Mouse (Mus musculus) embryonic facial prominence, embryonic 14.5 days (tissue): ENCODE results near the gene Rassf6. TPM values are rescaled to one million over a fixed set of nuclear protein-coding genes. Genes with fewer than 3 reads are reported as not detected.

Source experiments
- ATAC-seq: fragments of 200-750 bp; cut with Nextera tagmentation; 2 replicates; pipeline ENCODE4 v1.8.0; 2017; ENCODE audit warnings: low read depth, moderate number of reproducible peaks, moderate TSS enrichment
- DNase-seq: peaks from one replicate; pipeline ENCODE4 v3.0.0-alpha.2; 2015; ENCODE audit warnings: low spot score
- H3K27ac ChIP-seq: fragments of 300-500 bp; sonication (generic); replicated peaks from 2 replicates; pipeline ENCODE4 v1.5.1; 2014; ENCODE audit warnings: low read depth, mild to moderate bottlenecking, low read length, moderate library complexity
- H3K27me3 ChIP-seq: fragments of 300-500 bp; sonication (generic); replicated peaks from 2 replicates; pipeline ENCODE4 v1.6.1; 2014; ENCODE audit warnings: low read length; ENCODE audit not compliant: control insufficient read depth, insufficient read depth
- H3K36me3 ChIP-seq: fragments of 300-500 bp; sonication (generic); 2 replicates; pipeline ENCODE4 v1.6.1; 2014; ENCODE audit warnings: low read length, mixed read lengths; ENCODE audit not compliant: control insufficient read depth, insufficient read depth
- H3K4me1 ChIP-seq: fragments of 300-500 bp; sonication (generic); 2 replicates; pipeline ENCODE4 v1.6.1; 2014; ENCODE audit warnings: antibody characterized with exemption, low read length; ENCODE audit not compliant: control insufficient read depth, insufficient read depth
- H3K4me2 ChIP-seq: fragments of 300-500 bp; sonication (generic); 2 replicates; pipeline ENCODE4 v1.6.1; 2014; ENCODE audit warnings: low read depth, mild to moderate bottlenecking, low read length, moderate library complexity, mixed read lengths
- H3K4me3 ChIP-seq: fragments of 300-500 bp; sonication (generic); 2 replicates; pipeline ENCODE4 v1.5.1; 2014; ENCODE audit warnings: low read depth, mild to moderate bottlenecking, low read length
- H3K9ac ChIP-seq: fragments of 300-500 bp; sonication (generic); 2 replicates; pipeline ENCODE4 v1.6.1; 2014; ENCODE audit warnings: low read depth, mild to moderate bottlenecking, low read length, moderate library complexity, mixed read lengths
- H3K9me3 ChIP-seq: fragments of 300-500 bp; sonication (generic); 2 replicates; pipeline ENCODE4 v1.6.1; 2016; ENCODE audit warnings: low read length; ENCODE audit not compliant: control insufficient read depth
- WGBS: fragments of 180-500 bp; shearing (Covaris S2); extraction: QIAGEN DNeasy Blood & Tissue Kit; methylation state at CpG from one replicate; pipeline ENCODE4 v1.1.7; 2014; 5-methylcytosine and 5-hydroxymethylcytosine counted together
- polyA plus RNA-seq: library from polyadenylated mRNA; unstranded; fragments of >200 nt; fragmentation: Nextera tagmentation; extraction: Ambion mirVana; gene quantifications from 2 replicates; pipeline ENCODE4 v1.2.1, GENCODE M21; 2014

Gene Rassf6
- polyA plus RNA-seq, 1 experiment from 2014 or later = 2.1 TPM

DNA sequence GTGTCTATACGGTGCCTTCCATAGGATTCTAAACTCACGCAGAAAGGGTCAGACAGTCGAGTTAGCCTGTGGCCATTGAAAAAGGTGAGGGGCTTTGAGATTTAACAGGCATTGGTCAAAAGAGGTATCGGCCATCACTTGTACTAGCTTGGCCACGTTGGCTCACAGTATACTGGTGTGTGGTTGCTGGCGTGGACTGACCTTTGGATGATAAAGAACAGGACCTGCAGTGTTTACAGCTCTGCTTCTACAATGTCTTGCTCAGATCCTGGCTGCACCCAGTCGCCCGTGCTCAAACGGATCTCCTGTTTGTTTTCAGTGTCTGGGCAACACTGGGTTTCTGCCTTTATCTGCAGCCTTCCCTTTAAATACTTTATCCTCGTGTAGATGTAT is 757 bp upstream of the Rassf6 start:
- Histone ChIP-seq H3K27me3 (no peaks in the 10 kb centered on the region; the same call in 1 of the 2 replicates), H3K36me3 (no peaks in the 10 kb centered on the region), H3K4me2 (no peak overlapping the region; the same call in 1 of the 2 replicates), H3K4me1 (peaks cover 6% of the 10 kb centered on the region; the same call in 1 of the 2 replicates), H3K27ac (no peak overlapping the region), H3K9ac (no peak overlapping the region), H3K4me3 (no peak overlapping the region), H3K9me3 (no peaks in the 10 kb centered on the region)
- WGBS = 67% methylated on average over 10 of the region's 10 CpGs
- ATAC-seq (no peak), DNase-seq (no peak)

DNA sequence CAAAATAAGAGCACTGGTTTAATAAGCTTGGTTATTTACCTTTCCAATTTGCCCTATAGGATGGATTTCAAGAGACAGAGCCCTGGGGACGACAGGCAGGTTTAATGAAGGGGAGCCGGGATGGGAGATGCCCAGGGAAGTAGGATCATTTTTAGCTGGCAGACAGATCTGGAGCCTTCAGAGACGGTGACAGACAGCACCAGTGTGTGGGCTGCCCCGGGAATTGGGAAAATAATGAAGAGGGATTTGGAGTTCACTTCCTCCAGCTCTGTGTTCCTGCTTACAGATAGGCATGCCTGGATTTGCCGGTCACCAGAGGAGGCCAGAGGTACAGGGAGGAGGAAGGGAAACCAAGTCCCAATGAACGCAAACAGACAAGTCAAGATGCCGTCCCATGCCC is 5.6 kb downstream of the Rassf6 start:
- Histone ChIP-seq H3K36me3 (no peaks in the 10 kb centered on the region), H3K9me3 (no peaks in the 10 kb centered on the region), H3K4me3 (no peak overlapping the region), H3K27me3 (no peaks in the 10 kb centered on the region; the same call in 1 of the 2 replicates), H3K27ac (no peak overlapping the region), H3K4me1 (no peaks in the 10 kb centered on the region), H3K9ac (no peak overlapping the region), H3K4me2 (no peak overlapping the region)
- DNase-seq = no peak
- WGBS = 62% methylated on average over 7 of the region's 7 CpGs
- no peak for ATAC-seq

DNA sequence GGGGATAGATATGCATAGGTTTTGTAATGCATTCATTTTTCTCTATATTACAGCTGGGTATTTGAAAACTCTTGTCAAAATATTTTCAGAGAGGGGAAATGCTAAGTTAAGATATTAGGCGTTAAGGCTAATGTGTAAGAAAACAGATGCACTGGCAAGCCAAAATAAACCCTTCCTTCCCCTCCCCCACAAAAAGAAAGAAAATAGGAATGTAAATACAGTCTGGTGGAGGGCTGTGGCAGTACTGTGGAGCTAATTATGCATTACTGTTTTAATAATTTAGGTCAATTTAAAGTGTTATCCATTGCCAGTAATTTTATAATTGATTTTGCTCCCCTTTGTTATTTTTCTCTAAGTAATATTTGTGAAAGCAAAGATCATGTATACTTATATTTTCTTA is 11.9 kb downstream of the Rassf6 start:
- Histone ChIP-seq H3K4me1 (no peaks in the 10 kb centered on the region), H3K4me3 (no peak overlapping the region), H3K36me3 (no peaks in the 10 kb centered on the region), H3K4me2 (no peak overlapping the region), H3K9ac (no peak overlapping the region), H3K27me3 (no peaks in the 10 kb centered on the region), H3K27ac (no peak overlapping the region), H3K9me3 (no peaks in the 10 kb centered on the region)
- 61% methylated on average over 1 of the region's 1 CpGs for WGBS
- DNase-seq = no peak
- no peak for ATAC-seq

GRCm38 (mm10) chr5:90628011-90628410 is 12.4 kb downstream of the Rassf6 start:
- H3K9me3 ChIP-seq = no peaks in the 10 kb centered on the region
- no peak overlapping the region for H3K27ac ChIP-seq
- no peak overlapping the region for H3K9ac ChIP-seq
- H3K4me3 ChIP-seq = no peak overlapping the region
- H3K4me1 ChIP-seq = no peaks in the 10 kb centered on the region
- no peak for ATAC-seq
- no peak overlapping the region for H3K4me2 ChIP-seq
- WGBS = 76% methylated on average over 3 of the region's 3 CpGs
- DNase-seq = no peak
- no peaks in the 10 kb centered on the region for H3K27me3 ChIP-seq
- H3K36me3 ChIP-seq = no peaks in the 10 kb centered on the region

DNA sequence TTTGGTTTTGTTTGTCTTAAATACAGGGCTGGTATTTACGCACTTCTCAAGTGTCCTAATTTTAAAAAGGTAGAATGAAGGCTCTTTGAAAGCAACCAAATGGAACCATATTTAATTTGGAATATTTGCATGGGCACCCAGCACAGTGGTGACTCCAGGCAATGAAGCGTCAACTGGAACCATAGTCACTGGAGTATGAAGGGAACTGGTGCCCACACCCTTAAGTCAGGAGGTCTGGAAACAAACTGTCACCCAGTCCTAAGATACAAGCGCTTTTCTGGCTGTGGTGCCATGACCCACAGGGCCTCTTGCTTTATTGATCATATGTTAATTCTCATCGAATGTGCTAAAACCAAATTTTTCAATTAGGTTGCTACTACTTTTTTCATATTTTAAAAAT is 13.0 kb downstream of the Rassf6 start:
- no peak overlapping the region for H3K27ac ChIP-seq
- no peaks in the 10 kb centered on the region for H3K36me3 ChIP-seq
- H3K4me2 ChIP-seq = no peak overlapping the region
- no peak overlapping the region for H3K9ac ChIP-seq
- no peak for ATAC-seq
- DNase-seq = no peak
- WGBS = 93% methylated on average over 4 of the region's 4 CpGs
- H3K4me3 ChIP-seq = no peak overlapping the region
- no peaks in the 10 kb centered on the region for H3K27me3 ChIP-seq
- H3K4me1 ChIP-seq = no peaks in the 10 kb centered on the region
- no peaks in the 10 kb centered on the region for H3K9me3 ChIP-seq

DNA sequence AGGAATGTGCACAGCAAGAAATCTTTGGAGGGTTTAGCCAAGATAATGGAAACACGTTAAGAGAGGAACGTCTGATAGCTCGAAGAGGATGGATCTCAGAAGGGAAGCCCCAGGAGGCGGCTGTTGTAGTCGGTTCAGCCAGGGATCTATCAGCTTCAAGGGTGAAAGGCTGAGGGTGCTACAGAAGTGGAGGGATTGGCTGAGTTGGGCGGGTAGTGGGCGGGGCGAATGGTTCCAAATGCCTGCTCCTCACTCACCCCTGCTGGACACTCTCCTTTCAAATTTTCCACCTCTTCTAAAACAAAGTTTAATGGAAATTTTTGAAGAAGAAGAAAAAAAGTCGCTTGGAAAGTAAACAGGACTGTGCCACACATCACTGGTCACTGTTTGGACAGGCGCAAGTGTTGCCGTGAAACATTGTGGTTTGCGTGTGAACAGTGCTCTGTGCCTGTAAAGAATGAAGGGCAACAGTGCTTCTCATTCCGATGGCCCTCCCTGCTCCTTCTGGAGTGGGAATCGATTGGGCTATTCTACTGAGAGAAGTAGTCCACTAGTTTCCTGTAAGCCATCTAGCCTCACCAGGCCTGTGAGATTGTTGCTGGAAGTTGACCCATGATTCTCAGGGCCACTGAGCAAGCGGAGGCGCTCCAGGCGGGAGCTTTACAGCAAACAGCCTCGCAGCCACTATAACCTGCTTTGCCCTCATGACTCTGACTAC is 15.6 kb downstream of the Rassf6 start:
- Histone ChIP-seq H3K27me3 (no peaks in the 10 kb centered on the region), H3K4me1 (no peaks in the 10 kb centered on the region), H3K4me3 (no peak overlapping the region), H3K36me3 (no peaks in the 10 kb centered on the region), H3K4me2 (no peak overlapping the region), H3K27ac (no peak overlapping the region), H3K9me3 (no peaks in the 10 kb centered on the region), H3K9ac (no peak overlapping the region)
- no peak for ATAC-seq
- WGBS = 80% methylated on average over 18 of the region's 18 CpGs
- DNase-seq = no peak

- H3K9ac ChIP-seq = no peak overlapping the region
- no peaks in the 10 kb centered on the region for H3K4me1 ChIP-seq
- H3K9me3 ChIP-seq = no peaks in the 10 kb centered on the region
- ATAC-seq (peak; percentile 12; the same call in 1 of the 2 replicates), DNase-seq (peak; percentile 22)
- H3K4me2 ChIP-seq = no peak overlapping the region
- 59% methylated on average over 2 of the region's 2 CpGs for WGBS
- no peak overlapping the region for H3K27ac ChIP-seq
- H3K27me3 ChIP-seq = no peaks in the 10 kb centered on the region
- H3K36me3 ChIP-seq = no peaks in the 10 kb centered on the region
- H3K4me3 ChIP-seq = no peak overlapping the region
These were observed 17.2 kb downstream of the Rassf6 start for GRCm38 (mm10) chr5:90623209-90623608.

DNA sequence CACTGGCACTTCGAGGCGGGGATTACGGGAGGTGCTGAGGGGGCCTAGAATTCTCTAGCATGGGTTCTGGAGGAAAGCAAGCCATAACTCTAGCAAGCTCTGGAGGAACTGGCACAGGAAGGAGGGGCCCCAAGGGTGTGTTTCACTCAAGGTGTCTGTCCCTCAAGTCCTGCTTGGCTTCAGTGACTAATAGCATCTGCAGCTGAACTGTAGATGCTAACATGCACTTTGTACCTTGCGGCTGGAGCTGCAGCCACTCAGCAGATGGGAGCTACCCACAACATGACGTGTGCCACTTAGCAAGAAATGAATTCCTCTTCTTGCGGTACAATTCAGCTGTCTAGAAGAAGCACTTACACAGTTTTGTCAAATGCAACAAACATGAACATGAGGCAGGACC is 18.7 kb downstream of the Rassf6 start:
- Histone ChIP-seq H3K9me3 (no peaks in the 10 kb centered on the region), H3K4me2 (no peak overlapping the region), H3K36me3 (no peaks in the 10 kb centered on the region), H3K4me3 (no peak overlapping the region), H3K4me1 (no peaks in the 10 kb centered on the region), H3K9ac (no peak overlapping the region), H3K27me3 (no peaks in the 10 kb centered on the region), H3K27ac (no peak overlapping the region)
- DNase-seq (no peak), ATAC-seq (no peak)
- 95% methylated on average over 6 of the region's 6 CpGs for WGBS

DNA sequence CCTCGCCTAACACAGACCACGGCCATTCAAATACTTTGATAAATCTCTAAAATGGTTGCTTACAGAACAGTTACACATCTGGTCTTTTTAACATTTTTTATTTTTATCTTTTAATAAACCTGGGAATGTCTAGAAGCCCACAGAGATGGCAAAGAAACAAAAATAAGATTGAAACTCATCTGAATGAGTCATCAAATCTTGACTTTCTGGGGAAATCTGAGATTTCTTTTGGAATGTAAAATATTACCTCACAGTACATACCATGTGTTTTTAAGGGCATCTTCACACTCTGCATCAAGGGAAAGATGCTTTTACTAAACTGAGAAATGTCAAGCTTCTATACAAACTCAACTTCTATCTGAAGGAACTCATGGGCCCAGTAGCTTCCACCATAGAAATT is 19.1 kb downstream of the Rassf6 start:
- no peaks in the 10 kb centered on the region for H3K36me3 ChIP-seq
- no peaks in the 10 kb centered on the region for H3K4me1 ChIP-seq
- H3K9ac ChIP-seq = no peak overlapping the region
- no peak overlapping the region for H3K4me2 ChIP-seq
- H3K9me3 ChIP-seq = no peaks in the 10 kb centered on the region
- ATAC-seq = no peak
- no peak overlapping the region for H3K27ac ChIP-seq
- no peaks in the 10 kb centered on the region for H3K27me3 ChIP-seq
- H3K4me3 ChIP-seq = no peak overlapping the region
- 92% methylated on average over 2 of the region's 2 CpGs for WGBS
- no peak for DNase-seq
